Mouse (Mus musculus) lung, embryonic 16.5 days (tissue): Measurements from ENCODE around the gene Gm49366. TPM values are rescaled to one million over a fixed set of nuclear protein-coding genes. Genes with fewer than 3 reads are reported as not detected.
"Not testable (repeated sequence)": the region's sequence is repeated elsewhere in the genome, so short reads cannot be mapped to it uniquely, and the experiment has no call there.

Experiments used
- ATAC-seq: fragments of 200-750 bp; cut with Nextera tagmentation; 2 replicates; pipeline ENCODE4 v1.8.0; 2017; ENCODE audit warnings: low read depth, mild to moderate bottlenecking, moderate library complexity
- H3K27ac ChIP-seq: fragments of 300-500 bp; sonication (generic); 2 replicates; pipeline ENCODE4 v1.5.1; 2014; ENCODE audit warnings: mild to moderate bottlenecking, control low read depth, low read length
- H3K27me3 ChIP-seq: fragments of 300-500 bp; sonication (generic); 2 replicates; pipeline ENCODE4 v1.6.1; 2014; ENCODE audit warnings: low read depth, low read length, mixed read lengths; ENCODE audit not compliant: control insufficient read depth, insufficient read depth
- H3K36me3 ChIP-seq: fragments of 300-500 bp; sonication (generic); 2 replicates; pipeline ENCODE4 v1.6.1; 2014; ENCODE audit warnings: low read length; ENCODE audit not compliant: control insufficient read depth, insufficient read depth
- H3K4me1 ChIP-seq: fragments of 300-500 bp; sonication (generic); replicated peaks from 2 replicates; pipeline ENCODE4 v1.6.1; 2014; ENCODE audit warnings: low read length, mixed read lengths; ENCODE audit not compliant: control insufficient read depth, insufficient read depth
- H3K4me2 ChIP-seq: fragments of 300-500 bp; sonication (generic); 2 replicates; pipeline ENCODE4 v1.6.1; 2014; ENCODE audit warnings: low read depth, low read length, control low read depth
- H3K4me3 ChIP-seq: fragments of 300-500 bp; sonication (generic); 2 replicates; pipeline ENCODE4 v1.5.1; 2014; ENCODE audit warnings: mild to moderate bottlenecking, low read length, control low read depth
- H3K9ac ChIP-seq: fragments of 300-500 bp; sonication (generic); 2 replicates; pipeline ENCODE4 v1.6.1; 2014; ENCODE audit warnings: low read length, control low read depth
- H3K9me3 ChIP-seq: fragments of 300-500 bp; sonication (generic); 2 replicates; pipeline ENCODE4 v1.6.1; 2016; ENCODE audit warnings: low read length; ENCODE audit not compliant: control insufficient read depth
- WGBS: fragments of 180-500 bp; shearing (Covaris S2); extraction: QIAGEN DNeasy Blood & Tissue Kit; methylation state at CpG from one replicate; pipeline ENCODE4 v1.1.7; 2014; 5-methylcytosine and 5-hydroxymethylcytosine counted together
- polyA plus RNA-seq: library from polyadenylated mRNA; unstranded; fragments of >200 nt; fragmentation: Nextera tagmentation; extraction: Ambion mirVana; gene quantifications from 2 replicates; pipeline ENCODE4 v1.2.1, GENCODE M21; 2015

Gm49366 gene
- polyA plus RNA-seq, 1 experiment from 2014 or later, result not detected

DNA sequence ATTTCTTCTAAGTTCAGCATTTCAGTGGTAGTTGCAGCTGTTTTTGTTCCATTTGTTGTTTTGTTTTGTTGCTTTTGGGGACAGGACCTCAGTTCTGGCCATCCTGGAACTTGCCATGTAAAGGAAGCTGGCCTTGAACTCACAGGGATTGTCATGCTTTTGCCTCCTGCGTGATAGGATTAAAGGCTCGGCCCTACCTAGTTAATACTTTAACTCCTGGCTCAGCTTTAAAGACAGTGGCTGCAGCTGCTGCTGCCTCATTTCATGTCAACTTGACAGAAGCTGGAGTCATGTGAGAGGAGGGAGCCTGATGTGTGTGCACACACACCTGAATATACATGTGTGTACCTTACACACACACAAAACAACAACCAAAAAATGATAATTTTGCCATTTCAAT is 5.3 kb downstream of the Gm49366 start:
- 65% methylated on average over 2 of the region's 2 CpGs for WGBS
- no peak overlapping the region for H3K9ac ChIP-seq
- ATAC-seq, result no peak

DNA sequence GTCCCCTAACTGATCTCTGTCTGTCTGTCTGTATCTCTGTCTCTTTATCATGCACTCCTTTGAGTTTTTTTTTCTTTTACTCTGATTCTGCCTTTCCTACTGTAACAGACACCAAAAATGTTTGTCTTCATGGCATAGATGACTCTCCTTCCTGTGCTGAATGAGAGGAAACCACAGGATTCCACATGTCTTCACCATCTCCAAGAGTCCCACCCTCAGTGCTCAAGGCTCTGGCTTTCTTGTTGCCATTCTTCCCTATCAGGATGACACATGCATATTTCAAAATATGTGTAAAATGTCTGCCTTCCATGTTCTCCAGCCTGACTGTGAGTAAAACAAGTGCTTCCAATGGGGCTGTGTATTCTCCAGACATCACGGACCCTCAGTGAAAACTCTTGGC is 8.2 kb downstream of the Gm49366 start:
- no peak for ATAC-seq
- Histone ChIP-seq H3K4me3 (no peak overlapping the region), H3K36me3 (no peaks in the 10 kb centered on the region), H3K27me3 (no peaks in the 10 kb centered on the region), H3K4me2 (no peak overlapping the region), H3K4me1 (no peaks in the 10 kb centered on the region), H3K9ac (no peak overlapping the region), H3K27ac (no peak overlapping the region), H3K9me3 (0 out of 2 replicates have a peak, but pooled peaks cover 2% of the 10 kb centered on the region)
- 92% methylated on average over 1 of the region's 1 CpGs for WGBS

More for the DNA sequence above, 5.3 kb downstream of the Gm49366 start:
- Histone ChIP-seq H3K27ac (no peak overlapping the region), H3K9me3 (0 out of 2 replicates have a peak, but pooled peaks cover 2% of the 10 kb centered on the region), H3K4me2 (no peak overlapping the region), H3K4me1 (no peaks in the 10 kb centered on the region), H3K36me3 (no peaks in the 10 kb centered on the region), H3K27me3 (no peaks in the 10 kb centered on the region), H3K4me3 (no peak overlapping the region)

DNA sequence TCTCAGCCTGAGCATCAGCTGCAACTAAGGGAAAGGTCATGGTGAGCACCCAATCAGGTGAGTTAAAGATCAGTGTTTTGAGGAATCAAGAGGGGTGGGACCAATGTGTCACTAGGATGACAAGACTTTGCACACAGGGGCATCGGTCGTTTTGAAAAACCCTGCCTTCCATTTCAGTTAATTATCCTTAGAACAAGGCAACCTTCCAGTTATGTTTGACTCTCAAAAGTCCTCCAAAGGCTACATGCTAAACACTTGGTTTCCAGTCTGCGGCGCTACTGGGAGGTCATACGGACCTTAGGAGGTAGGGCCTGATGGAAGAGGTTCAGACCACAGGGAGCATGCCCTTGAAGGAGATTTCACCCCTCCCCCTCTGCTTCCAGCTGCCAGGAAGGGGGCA is 12.0 kb downstream of the Gm49366 start:
- ATAC-seq, H3K36me3 ChIP-seq, H3K27me3 ChIP-seq, H3K9ac ChIP-seq, H3K4me3 ChIP-seq, H3K4me1 ChIP-seq, H3K9me3 ChIP-seq, H3K27ac ChIP-seq, H3K4me2 ChIP-seq: not testable (repeated sequence)
- WGBS, result 76% methylated on average over 5 of the region's 5 CpGs

DNA sequence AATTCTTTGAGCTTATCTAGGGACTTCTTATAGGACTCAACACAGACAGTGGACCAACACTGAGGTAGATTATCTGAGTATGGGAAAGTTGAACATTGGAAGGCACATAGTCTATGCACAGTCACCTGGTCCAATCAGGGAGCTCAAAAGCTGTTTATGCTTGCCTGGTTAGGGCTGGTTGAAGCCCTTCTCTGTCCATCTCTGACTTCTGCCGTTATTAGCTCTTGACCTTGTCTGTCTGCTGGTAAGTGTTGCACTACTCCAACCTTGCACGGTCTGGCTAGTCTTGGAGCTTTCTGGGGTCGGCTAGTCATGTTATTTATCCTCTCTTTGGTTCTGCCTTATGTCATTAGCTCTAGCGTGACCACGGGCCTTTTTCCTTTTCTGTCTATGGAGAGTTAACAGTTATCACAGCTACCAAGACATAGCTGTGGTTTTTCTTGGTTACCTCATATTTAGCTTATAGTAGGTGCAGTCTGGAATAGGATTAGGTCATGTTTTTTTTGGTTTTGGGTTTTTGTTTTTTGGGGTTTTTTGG is 13.3 kb downstream of the Gm49366 start, which contains the start of gene Acot3:
Acot3 (plus strand) TSS at position 208 of the 538 bp plus-strand sequence.
- Histone ChIP-seq H3K27me3 (peaks cover 2% of the 10 kb centered on the region; the same call in 1 of the 2 replicates), H3K36me3 (no peaks in the 10 kb centered on the region), H3K27ac (no peak within 1 kb of the TSS), H3K4me1 (peaks cover 6% of the 10 kb centered on the region; the same call in 1 of the 2 replicates), H3K9me3 (0 out of 2 replicates have a peak, but pooled peaks cover 2% of the 10 kb centered on the region), H3K4me2 (no peak within 1 kb of the TSS), H3K4me3 (no peak within 1 kb of the TSS; the same call in 1 of the 2 replicates), H3K9ac (no peak within 1 kb of the TSS)
- 72% methylated on average over 5 of the region's 5 CpGs for WGBS
- no peak for ATAC-seq

DNA sequence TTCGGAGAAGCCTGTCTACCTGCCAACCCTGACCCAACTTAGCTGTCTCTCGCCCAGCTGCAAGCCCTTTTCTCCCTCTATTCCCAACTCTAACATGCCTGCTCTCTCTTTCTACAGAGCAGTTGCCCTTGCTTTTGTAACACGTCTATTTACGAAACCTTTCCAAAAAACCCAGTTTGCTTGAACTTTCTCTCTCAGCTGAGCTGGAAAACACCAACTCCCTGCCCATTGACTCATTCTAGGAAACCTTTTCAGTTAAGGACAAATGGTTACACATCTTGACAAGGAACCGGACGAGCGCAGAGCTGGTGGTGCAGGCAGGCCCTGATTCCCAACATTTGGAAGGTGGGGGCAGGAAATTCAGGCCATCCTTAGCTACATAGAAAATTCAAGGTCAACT is 13.9 kb downstream of the Gm49366 start:
- no peak overlapping the region for H3K4me3 ChIP-seq
- no peak for ATAC-seq
- H3K9me3 ChIP-seq, result 0 out of 2 replicates have a peak, but pooled peaks cover 2% of the 10 kb centered on the region
- WGBS, result 76% methylated on average over 7 of the region's 7 CpGs
- H3K4me2 ChIP-seq, result no peak overlapping the region
- no peaks in the 10 kb centered on the region for H3K36me3 ChIP-seq
- H3K27ac ChIP-seq, result no peak overlapping the region
- H3K4me1 ChIP-seq, result peaks cover 6% of the 10 kb centered on the region; the same call in 1 of the 2 replicates
- no peak overlapping the region for H3K9ac ChIP-seq
- peaks cover 2% of the 10 kb centered on the region; the same call in 1 of the 2 replicates for H3K27me3 ChIP-seq

DNA sequence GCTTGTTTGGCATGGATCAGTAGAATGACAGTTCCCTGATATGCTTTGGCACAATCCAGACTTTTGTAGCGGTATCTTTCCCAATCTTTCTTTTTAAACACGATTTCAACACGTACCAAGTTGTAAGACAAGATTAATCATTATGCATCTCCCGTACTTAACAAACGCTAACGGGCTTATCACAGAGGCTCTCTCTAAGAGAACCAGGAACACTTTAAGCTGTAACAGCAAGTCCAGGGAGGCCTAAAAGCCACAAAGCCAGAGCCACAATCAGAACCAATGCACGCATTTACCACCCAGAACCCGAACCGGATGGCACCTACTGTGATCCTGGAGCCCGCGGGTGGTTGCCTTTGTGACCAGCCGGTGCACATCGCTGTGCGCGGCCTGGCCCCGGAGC is 14.4 kb downstream of the Gm49366 start:
- H3K9ac ChIP-seq, result peak overlapping the region; percentile 51
- H3K9me3 ChIP-seq, result 0 out of 2 replicates have a peak, but pooled peaks cover 1% of the 10 kb centered on the region
- peak overlapping the region; percentile 51 for H3K4me3 ChIP-seq
- peaks cover 2% of the 10 kb centered on the region; the same call in 1 of the 2 replicates for H3K27me3 ChIP-seq
- 6% methylated on average over 16 of the region's 16 CpGs for WGBS
- peak overlapping the region; percentile 79 for H3K4me2 ChIP-seq
- ATAC-seq, result peak; percentile 34; the same call in 1 of the 2 replicates
- H3K36me3 ChIP-seq, result no peaks in the 10 kb centered on the region
- no peak overlapping the region for H3K27ac ChIP-seq
- H3K4me1 ChIP-seq, result peaks cover 6% of the 10 kb centered on the region; the same call in 1 of the 2 replicates

DNA sequence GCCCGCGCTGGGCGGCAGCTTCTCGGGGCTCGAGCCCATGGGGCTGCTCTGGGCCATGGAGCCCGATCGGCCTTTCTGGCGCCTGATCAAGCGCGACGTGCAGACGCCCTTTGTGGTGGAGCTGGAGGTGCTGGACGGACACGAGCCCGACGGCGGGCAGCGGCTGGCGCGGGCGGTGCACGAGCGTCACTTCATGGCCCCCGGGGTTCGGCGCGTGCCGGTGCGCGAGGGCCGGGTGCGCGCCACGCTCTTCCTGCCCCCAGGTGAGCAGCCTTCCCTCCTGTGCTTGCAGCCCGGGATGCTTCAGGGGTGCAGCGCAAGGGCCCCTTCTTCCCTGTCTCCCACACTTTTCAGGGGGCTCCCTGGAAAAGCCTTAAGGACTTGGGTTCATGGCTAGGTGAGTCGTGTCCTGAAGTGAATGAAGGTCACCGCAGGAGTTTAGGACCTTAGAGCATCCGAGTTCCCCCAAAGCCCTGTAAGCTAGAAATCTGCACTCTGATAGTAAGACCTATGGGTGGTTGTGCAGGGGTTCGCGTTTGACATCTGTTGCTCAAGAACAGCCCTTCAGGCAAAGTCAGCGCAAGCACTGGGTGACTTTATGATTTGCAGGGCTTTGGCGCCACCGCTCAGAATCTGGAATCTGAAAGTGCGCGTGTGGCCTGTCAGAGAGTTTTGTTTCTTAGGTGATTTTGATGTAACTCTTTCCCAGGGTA is 15.1 kb downstream of the Gm49366 start:
- peak overlapping the region; percentile 51 for H3K4me3 ChIP-seq
- H3K9me3 ChIP-seq, result no peaks in the 10 kb centered on the region
- peak; percentile 67; the same call in 1 of the 2 replicates for ATAC-seq
- H3K36me3 ChIP-seq, result no peaks in the 10 kb centered on the region
- peak overlapping the region; percentile 79 for H3K4me2 ChIP-seq
- H3K9ac ChIP-seq, result peak overlapping the region; percentile 51
- H3K27me3 ChIP-seq, result peaks cover 2% of the 10 kb centered on the region; the same call in 1 of the 2 replicates
- H3K27ac ChIP-seq, result no peak overlapping the region
- WGBS, result 2% methylated on average over 40 of the region's 46 CpGs
- peaks cover 6% of the 10 kb centered on the region; the same call in 1 of the 2 replicates for H3K4me1 ChIP-seq

DNA sequence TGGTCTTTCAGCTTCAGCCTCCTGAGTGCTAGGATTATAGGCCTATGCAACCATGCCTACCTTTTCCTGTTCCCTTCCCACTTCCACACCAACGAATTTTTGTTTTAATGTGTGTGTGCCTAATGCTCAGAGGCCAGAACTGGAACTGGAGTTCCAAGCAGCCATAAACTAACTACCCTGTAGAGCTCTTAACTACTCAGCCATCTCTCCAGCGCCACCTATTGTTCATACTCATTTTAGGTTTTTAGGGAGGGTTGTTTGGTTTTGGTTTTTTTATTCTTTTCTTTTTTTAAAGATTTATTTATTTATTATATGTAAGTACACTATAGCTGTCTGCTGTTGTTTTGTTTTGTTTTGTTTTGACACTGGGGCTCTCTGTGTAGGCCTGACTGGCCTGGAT is 22.2 kb downstream of the Gm49366 start:
- WGBS, result 28% methylated on average over 2 of the region's 2 CpGs
- no peak overlapping the region for H3K9ac ChIP-seq
- H3K9me3 ChIP-seq, result 0 out of 2 replicates have a peak, but pooled peaks cover 3% of the 10 kb centered on the region
- no peak overlapping the region for H3K4me2 ChIP-seq
- no peak for ATAC-seq
- H3K4me3 ChIP-seq, result no peak overlapping the region
- no peaks in the 10 kb centered on the region for H3K27me3 ChIP-seq
- no peaks in the 10 kb centered on the region for H3K36me3 ChIP-seq
- H3K4me1 ChIP-seq, result no peaks in the 10 kb centered on the region
- H3K27ac ChIP-seq, result no peak overlapping the region

DNA sequence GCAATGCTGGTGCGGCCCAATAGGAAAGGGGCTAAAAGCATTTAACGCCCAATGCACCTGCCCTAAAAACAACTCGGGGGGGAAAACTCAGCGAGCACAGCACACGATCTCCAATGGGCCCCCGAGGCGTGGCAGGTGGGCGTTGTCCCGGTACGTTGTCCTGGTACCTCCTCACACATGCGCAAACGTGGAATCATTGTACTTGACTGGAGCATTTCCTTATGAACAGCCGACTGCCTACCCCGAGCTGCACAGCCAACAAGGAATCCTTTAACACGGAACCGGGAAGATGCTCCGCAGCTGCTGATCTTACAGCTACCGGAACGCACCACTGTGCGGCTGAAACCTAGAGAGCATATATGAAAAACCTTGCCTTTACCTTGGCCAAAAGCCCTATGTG is 23.6 kb downstream of the Gm49366 start:
- Histone ChIP-seq H3K27ac (no peak overlapping the region), H3K4me2 (no peak overlapping the region), H3K9me3 (0 out of 2 replicates have a peak, but pooled peaks cover 3% of the 10 kb centered on the region), H3K4me3 (no peak overlapping the region), H3K36me3 (no peaks in the 10 kb centered on the region), H3K27me3 (no peaks in the 10 kb centered on the region), H3K9ac (no peak overlapping the region), H3K4me1 (no peaks in the 10 kb centered on the region)
- ATAC-seq, result no peak
- 90% methylated on average over 20 of the region's 20 CpGs for WGBS
